Mouse (Mus musculus) hindbrain, embryonic 15.5 days (tissue): ENCODE measurements at regions not wholly inside any gene's neighbourhood (a gene's known extent, or its start where the extent isn't known, plus 50 kb on each side); places are given as distances from the start of the nearest gene placed in this dataset.

Source experiments
- ATAC-seq: fragments of 200-750 bp; cut with Nextera tagmentation; 2 replicates; pipeline ENCODE4 v1.8.0; 2017; ENCODE audit warnings: low read depth, moderate number of reproducible peaks, moderate TSS enrichment; ENCODE audit not compliant: low FRiP score
- H3K27ac ChIP-seq: fragments of 300-500 bp; sonication (generic); replicated peaks from 2 replicates; pipeline ENCODE4 v1.5.1; 2015; ENCODE audit warnings: mild to moderate bottlenecking, inconsistent platforms
- H3K27me3 ChIP-seq: fragments of 300-500 bp; sonication (generic); 2 replicates; pipeline ENCODE4 v1.6.1; 2015; ENCODE audit warnings: control low read depth, inconsistent platforms
- H3K36me3 ChIP-seq: fragments of 300-500 bp; sonication (generic); 2 replicates; pipeline ENCODE4 v1.6.1; 2015; ENCODE audit warnings: control low read depth, inconsistent platforms
- H3K4me1 ChIP-seq: fragments of 300-500 bp; sonication (generic); replicated peaks from 2 replicates; pipeline ENCODE4 v1.6.1; 2015; ENCODE audit warnings: control low read depth, inconsistent platforms
- H3K4me2 ChIP-seq: fragments of 300-500 bp; sonication (generic); 2 replicates; pipeline ENCODE4 v1.6.1; 2015; ENCODE audit warnings: moderate library complexity, mild to moderate bottlenecking, inconsistent platforms
- H3K4me3 ChIP-seq: fragments of 300-500 bp; sonication (generic); 2 replicates; pipeline ENCODE4 v1.5.1; 2015; ENCODE audit warnings: mild to moderate bottlenecking, inconsistent platforms
- H3K9ac ChIP-seq: fragments of 300-500 bp; sonication (generic); 2 replicates; pipeline ENCODE4 v1.6.1; 2015; ENCODE audit warnings: inconsistent platforms
- H3K9me3 ChIP-seq: fragments of 300-500 bp; sonication (generic); 2 replicates; pipeline ENCODE4 v1.6.1; 2016; ENCODE audit warnings: control low read depth, inconsistent platforms
- WGBS: fragments of 180-500 bp; shearing (Covaris S2); methylation state at CpG from one replicate; pipeline ENCODE4 v1.1.7; 2015; 5-methylcytosine and 5-hydroxymethylcytosine counted together

DNA sequence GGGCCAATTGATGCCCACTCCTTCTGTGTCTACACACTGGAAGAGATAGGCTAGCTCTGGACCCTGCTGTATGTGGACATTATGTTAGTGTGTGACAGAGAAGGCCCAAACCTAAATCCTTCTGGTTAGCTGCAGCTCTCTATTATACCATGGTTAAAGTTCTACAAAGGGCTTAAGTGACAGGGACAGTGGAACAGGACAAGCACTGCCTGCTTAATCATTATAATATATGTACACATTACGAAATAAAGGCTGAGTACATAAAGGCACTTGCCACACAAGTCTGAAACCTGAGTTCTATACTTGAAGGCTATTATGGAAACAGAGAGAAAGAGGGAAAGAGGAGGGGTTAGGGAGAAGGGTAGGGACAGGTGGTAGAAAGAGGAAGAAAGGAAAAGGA is 55.2 kb downstream of the Rdh14 start:
- Histone ChIP-seq H3K27ac (no peak overlapping the region), H3K4me3 (no peak overlapping the region), H3K27me3 (no peaks in the 10 kb centered on the region), H3K9ac (no peak overlapping the region), H3K4me1 (no peaks in the 10 kb centered on the region), H3K36me3 (no peaks in the 10 kb centered on the region), H3K4me2 (no peak overlapping the region), H3K9me3 (no peaks in the 10 kb centered on the region)
- ATAC-seq: no peak
- 91% methylated on average over 1 of the region's 1 CpGs for WGBS

DNA sequence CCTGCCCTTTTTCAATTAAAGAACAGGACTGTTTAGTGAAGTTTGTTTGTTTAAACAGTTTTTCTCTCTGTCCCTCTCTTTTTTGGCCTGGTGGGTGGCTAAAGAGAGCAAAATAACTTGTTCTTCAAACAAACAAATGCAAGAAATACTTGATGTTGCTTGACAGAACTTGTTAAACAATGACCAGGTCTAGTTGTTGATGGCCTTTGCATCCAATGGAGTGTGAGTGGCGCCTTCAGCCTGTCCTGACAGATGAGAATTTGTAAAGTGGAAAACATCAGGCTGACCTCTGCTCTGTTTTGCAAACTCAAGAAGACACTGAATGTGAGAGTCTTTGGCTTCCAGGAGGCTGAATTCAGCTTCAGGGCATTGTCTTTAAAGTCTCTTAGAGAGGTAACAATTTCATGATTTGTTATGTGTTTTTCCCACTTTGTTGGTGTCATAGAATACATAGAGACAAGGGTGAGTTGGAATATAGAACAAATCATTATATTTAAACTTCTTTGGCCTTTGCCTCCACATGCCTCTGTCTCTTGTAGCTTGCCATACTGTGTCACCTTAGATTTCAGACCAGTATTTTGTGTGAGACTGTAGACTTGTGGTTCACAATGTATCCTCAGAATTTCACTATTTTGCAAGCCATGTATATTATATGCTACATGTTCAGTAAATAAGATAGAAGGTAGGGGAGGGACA is 67.5 kb downstream of the Rdh14 start:
- Histone ChIP-seq H3K36me3 (no peaks in the 10 kb centered on the region), H3K9ac (no peak overlapping the region), H3K27me3 (no peaks in the 10 kb centered on the region), H3K4me3 (no peak overlapping the region), H3K9me3 (no peaks in the 10 kb centered on the region), H3K27ac (no peak overlapping the region), H3K4me1 (no peaks in the 10 kb centered on the region), H3K4me2 (no peak overlapping the region)
- WGBS: 81% methylated on average over 1 of the region's 1 CpGs
- no peak for ATAC-seq

DNA sequence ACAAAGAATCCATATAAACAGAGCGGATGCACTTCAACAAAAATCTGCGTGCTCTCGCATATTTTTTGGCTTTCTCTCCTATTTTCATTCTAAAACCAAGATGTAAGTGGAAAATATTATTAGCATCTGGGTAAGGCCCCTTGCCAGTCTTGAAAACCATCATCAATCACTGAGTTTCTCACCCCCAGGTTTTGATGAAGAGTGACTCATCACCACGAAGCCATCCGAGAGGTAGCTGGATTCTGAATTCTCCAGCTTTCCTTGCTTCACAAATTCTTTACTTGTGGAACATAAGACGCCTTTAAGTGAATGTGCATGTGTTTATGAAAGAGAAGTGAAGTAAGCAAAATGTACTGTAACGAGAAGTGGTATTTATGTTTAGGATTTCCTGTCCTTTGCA is 71.2 kb downstream of the Rdh14 start:
- Histone ChIP-seq H3K27ac (no peak overlapping the region), H3K4me2 (no peak overlapping the region), H3K27me3 (no peaks in the 10 kb centered on the region), H3K4me3 (no peak overlapping the region), H3K9ac (no peak overlapping the region), H3K4me1 (no peaks in the 10 kb centered on the region), H3K9me3 (no peaks in the 10 kb centered on the region), H3K36me3 (no peaks in the 10 kb centered on the region)
- WGBS: 91% methylated on average over 7 of the region's 7 CpGs
- no peak for ATAC-seq

DNA sequence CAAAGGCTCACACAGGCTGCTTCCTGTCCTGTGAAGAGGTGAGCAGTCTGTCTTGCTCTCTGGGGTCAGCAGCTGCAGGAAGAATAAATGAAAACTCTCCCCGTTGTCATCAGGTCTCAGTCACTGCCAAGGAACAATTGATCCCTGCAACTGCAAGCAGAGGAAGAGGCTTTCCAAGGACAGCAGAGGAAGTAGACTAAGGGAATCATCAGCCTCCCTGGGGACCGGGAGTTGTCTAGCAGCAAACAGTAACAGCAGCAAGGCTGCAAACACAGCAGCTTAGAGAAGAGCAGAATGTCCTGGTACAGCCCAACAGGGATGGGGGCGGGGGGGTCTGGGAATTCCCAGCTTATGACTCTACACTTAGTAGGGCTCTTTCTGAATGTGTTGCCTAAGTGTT is 72.4 kb downstream of the Rdh14 start:
- Histone ChIP-seq H3K4me3 (no peak overlapping the region), H3K9me3 (no peaks in the 10 kb centered on the region), H3K4me1 (no peaks in the 10 kb centered on the region), H3K4me2 (no peak overlapping the region), H3K27me3 (no peaks in the 10 kb centered on the region), H3K9ac (no peak overlapping the region), H3K27ac (no peak overlapping the region), H3K36me3 (no peaks in the 10 kb centered on the region)
- no peak for ATAC-seq
- 64% methylated on average over 3 of the region's 3 CpGs for WGBS

DNA sequence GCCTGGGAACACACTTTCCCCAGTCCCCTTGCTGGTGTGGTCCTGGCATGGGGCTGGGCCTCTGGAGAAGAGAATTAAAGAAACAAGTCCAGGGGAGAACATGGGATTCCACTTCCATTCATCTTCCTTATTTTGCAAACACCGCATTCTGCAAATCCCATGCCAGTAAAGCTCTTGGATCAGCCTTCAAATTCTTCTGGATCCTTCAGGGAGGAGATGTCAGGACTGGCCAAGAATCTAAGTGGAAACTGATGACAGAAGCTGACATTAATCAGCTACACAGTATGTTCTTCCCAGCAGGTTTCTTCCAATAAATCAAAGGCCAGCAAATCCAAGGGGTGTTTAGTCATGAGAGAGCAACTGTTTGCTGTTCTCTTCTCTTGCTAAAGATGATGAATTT is 83.4 kb downstream of the Rdh14 start:
- no peak for ATAC-seq
- no peak overlapping the region for H3K27ac ChIP-seq
- H3K4me1 ChIP-seq: no peaks in the 10 kb centered on the region
- no peaks in the 10 kb centered on the region for H3K36me3 ChIP-seq
- no peaks in the 10 kb centered on the region for H3K27me3 ChIP-seq
- no peak overlapping the region for H3K4me3 ChIP-seq
- no peaks in the 10 kb centered on the region for H3K9me3 ChIP-seq
- H3K4me2 ChIP-seq: no peak overlapping the region
- WGBS: 86% methylated on average over 1 of the region's 1 CpGs
- H3K9ac ChIP-seq: no peak overlapping the region

DNA sequence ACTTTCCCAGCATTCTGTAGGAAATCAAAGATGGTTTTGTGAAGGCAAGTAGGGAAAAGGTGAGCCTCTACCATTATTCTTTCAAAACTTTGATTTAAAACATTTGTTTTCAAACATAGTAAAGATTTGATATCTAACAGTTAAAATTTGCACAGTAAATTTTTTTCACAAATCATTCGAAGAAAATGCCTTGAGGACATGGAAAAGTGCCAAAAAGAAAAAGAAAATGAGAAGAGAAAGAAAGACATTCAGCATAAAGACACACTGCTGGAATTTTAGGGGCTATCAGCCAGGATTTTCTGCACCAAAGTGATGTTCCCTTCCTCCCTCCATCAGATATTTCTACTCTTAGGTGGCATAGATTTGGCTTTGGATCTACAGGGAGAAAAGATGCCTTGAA is 90.2 kb downstream of the Rdh14 start:
- 59% methylated on average over 1 of the region's 1 CpGs for WGBS

DNA sequence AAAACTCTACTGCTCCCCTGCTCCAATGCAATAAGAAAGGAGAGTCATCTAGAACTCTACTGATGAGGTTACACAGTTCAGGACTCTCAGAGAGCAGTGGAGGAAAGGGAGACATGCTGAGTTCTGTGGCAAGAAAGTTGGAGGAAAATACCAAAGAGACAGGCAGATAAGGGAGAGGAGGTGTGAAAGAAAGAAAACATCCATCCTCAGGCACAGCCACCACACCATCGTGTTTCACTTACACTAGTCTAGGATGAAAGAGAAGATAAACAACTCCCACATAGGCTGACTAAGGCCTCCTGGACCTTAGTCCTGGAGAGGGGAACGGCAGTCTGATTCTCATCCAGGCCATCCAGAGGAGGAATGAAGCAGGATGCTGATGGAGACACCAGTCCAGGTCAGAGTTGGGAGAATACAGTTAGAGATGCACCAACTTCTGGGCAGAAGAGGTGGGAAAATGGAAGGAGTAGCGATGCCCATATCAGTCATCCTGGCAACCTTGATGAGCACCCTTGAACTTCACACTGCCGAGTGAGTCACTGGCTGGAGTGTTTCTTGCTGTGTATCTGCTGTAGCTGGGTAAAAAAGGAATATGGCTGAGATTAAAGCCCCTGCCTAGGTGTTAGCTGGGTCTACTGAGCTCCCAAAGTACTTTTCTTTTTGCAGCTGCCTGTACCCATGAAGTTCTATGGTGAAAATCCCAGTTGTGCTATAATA is 91.9 kb downstream of the Rdh14 start:
- Histone ChIP-seq H3K27me3 (no peaks in the 10 kb centered on the region), H3K9ac (no peak overlapping the region), H3K4me1 (no peaks in the 10 kb centered on the region), H3K36me3 (no peaks in the 10 kb centered on the region), H3K4me2 (no peak overlapping the region), H3K4me3 (no peak overlapping the region), H3K27ac (no peak overlapping the region), H3K9me3 (no peaks in the 10 kb centered on the region)
- no peak for ATAC-seq
- WGBS: 85% methylated on average over 4 of the region's 4 CpGs

More for the DNA sequence above, 90.2 kb downstream of the Rdh14 start:
- H3K27me3 ChIP-seq: no peaks in the 10 kb centered on the region
- no peak overlapping the region for H3K4me3 ChIP-seq
- no peaks in the 10 kb centered on the region for H3K9me3 ChIP-seq
- no peaks in the 10 kb centered on the region for H3K36me3 ChIP-seq
- no peak overlapping the region for H3K9ac ChIP-seq
- H3K4me1 ChIP-seq: no peaks in the 10 kb centered on the region
- no peak overlapping the region for H3K27ac ChIP-seq
- H3K4me2 ChIP-seq: no peak overlapping the region
- ATAC-seq: no peak

DNA sequence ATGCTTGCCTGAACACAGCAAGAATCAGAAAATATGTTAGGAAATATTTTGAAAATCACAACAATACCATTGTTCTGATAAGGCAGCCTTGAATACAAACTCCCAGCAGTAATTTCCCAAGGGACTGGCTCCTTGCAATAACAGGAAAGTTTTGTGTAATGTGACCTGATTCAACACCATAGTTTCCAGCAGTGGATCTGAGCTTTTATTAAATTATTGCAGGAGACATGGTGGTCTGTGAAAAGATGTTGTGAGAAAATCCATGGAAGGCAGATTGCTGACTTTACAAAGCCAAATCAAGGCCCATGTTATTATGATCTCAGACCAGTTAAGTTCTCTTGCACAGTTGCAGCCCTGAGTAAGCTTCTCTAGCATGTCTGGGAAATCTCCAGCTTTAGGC is 116.1 kb downstream of the Rdh14 start:
- Histone ChIP-seq H3K4me2 (no peak overlapping the region), H3K27ac (no peak overlapping the region), H3K9me3 (no peaks in the 10 kb centered on the region), H3K4me3 (no peak overlapping the region), H3K27me3 (no peaks in the 10 kb centered on the region), H3K9ac (no peak overlapping the region), H3K4me1 (no peaks in the 10 kb centered on the region), H3K36me3 (no peaks in the 10 kb centered on the region)
- ATAC-seq: no peak

DNA sequence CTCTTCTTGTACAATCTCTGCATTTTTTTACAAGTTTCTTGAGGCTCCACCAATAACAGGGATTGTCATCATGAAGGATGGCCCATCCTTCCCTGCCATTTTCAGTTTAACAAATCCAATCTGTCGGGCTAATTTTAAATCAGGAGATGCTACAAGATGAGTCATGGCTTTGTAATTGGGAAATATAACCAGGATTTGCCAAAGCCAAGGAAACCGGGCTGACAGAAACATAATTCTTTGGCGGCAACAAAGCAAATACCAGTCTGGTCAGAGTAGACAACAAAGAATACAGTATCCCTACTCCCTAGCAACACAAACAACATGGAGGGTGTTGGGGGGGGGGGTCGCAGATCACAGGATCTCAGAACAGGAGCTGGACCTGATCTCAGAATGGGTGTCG is 123.0 kb downstream of the Rdh14 start:
- Histone ChIP-seq H3K27me3 (no peaks in the 10 kb centered on the region), H3K4me3 (no peak overlapping the region), H3K36me3 (no peaks in the 10 kb centered on the region), H3K9me3 (no peaks in the 10 kb centered on the region), H3K4me1 (no peaks in the 10 kb centered on the region), H3K27ac (no peak overlapping the region), H3K4me2 (no peak overlapping the region), H3K9ac (no peak overlapping the region)
- WGBS: 81% methylated on average over 5 of the region's 5 CpGs
- ATAC-seq: no peak

DNA sequence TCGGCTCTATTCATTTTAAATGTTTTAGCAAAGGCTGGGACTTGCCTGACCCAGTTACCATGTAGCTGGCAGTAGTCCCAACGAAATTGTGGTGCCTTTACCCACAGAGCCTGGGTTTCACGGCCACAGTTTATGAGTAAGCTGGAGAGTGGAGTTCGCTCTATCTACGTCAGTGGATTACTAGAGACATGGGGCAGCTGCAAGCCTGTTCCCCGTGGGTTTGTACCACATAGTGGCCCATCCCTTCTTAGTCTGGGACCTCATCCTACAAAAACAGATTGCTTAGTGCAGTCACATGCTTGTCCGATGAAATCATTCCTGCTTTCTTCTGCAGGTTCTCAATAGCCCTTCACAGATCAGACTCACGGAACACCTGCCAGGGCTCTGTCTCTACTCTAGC is 123.7 kb downstream of the Rdh14 start:
- Histone ChIP-seq H3K4me3 (no peak overlapping the region), H3K27ac (no peak overlapping the region), H3K27me3 (no peaks in the 10 kb centered on the region), H3K9me3 (no peaks in the 10 kb centered on the region), H3K4me1 (no peaks in the 10 kb centered on the region), H3K4me2 (no peak overlapping the region), H3K9ac (no peak overlapping the region), H3K36me3 (no peaks in the 10 kb centered on the region)
- ATAC-seq: no peak
- WGBS: 85% methylated on average over 8 of the region's 8 CpGs

DNA sequence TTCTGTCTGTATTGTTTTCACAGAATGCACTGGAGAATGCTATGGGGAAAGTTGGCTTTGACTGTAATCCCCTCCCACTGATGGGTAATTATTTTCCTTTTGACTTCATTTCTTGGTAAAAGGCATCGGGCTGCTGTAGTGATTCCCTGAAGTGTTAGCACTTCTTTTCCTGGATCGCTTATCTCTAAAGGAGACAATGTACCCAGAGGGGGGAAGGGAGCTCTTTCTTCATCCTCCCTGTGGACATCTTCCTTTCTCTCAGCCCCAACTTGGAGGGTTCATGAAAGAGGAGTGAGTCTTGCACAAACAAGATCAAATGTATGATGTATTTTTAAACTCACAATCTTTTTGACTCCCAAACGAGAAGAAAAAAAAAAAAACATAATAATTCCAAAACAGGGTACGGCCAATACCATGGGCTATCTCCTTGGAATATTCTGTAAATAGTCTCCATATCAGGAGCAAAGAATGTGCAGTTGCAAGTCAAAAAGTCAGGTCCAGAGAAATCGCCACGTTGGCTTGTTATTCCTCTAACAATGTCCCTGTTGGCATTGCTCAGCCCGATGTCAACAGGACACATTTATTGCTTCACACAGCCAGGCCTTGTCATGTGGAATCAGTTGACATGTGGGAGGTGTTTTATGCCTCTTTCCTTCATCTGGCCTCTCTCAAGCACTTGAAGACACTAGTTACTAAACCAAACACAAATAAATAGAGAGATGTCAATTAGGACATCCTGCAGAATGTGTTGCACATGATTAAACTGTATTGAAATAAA is 134.1 kb downstream of the Rdh14 start:
- Histone ChIP-seq H3K9ac (no peak overlapping the region), H3K4me3 (no peak overlapping the region), H3K36me3 (no peaks in the 10 kb centered on the region), H3K4me2 (no peak overlapping the region), H3K9me3 (no peaks in the 10 kb centered on the region), H3K4me1 (no peaks in the 10 kb centered on the region), H3K27me3 (no peaks in the 10 kb centered on the region), H3K27ac (no peak overlapping the region)
- WGBS: 61% methylated on average over 7 of the region's 7 CpGs
- no peak for ATAC-seq

DNA sequence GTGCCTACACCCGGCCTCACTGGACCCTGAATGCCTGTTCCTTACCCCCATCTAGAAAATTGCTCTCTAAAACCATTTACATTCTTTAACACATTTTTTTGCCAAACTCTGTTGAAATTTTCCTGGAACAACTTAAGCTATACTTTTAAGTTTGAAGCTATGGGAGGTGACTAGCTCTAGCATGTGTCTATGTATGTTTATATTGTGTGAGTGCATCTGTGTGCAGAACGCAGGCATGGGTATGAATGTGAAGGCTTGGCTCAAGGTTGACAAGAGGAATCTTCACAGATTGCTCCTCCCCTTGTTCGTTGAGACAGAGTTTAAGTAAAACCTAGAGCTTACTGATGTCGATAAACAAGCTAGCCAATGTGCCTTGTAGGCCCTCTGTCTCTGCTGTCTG is 135.4 kb downstream of the Rdh14 start:
- no peak overlapping the region for H3K9ac ChIP-seq
- H3K27me3 ChIP-seq: no peaks in the 10 kb centered on the region
- H3K36me3 ChIP-seq: no peaks in the 10 kb centered on the region
- no peaks in the 10 kb centered on the region for H3K4me1 ChIP-seq
- H3K4me3 ChIP-seq: no peak overlapping the region
- H3K4me2 ChIP-seq: no peak overlapping the region
- ATAC-seq: no peak
- H3K9me3 ChIP-seq: no peaks in the 10 kb centered on the region
- 92% methylated on average over 4 of the region's 4 CpGs for WGBS
- H3K27ac ChIP-seq: no peak overlapping the region
